Mouse (Mus musculus) spleen, adult 2 months (tissue): Measurements from ENCODE around the gene Grin1. TPM values are rescaled to one million over a fixed set of nuclear protein-coding genes. Genes with fewer than 3 reads are reported as not detected.

Experiments
- DNase-seq, 2 experiments: peaks; one replicate each; pipeline versions ENCODE4 v3.0.0 to v3.0.0-alpha.2; 2012 to 2021; ENCODE audit warnings: low spot score in 2 of 2, low read depth in 1 of 2
- H3K27ac ChIP-seq: fragments of 200-500 bp; 2 replicates; pipeline ENCODE4 v1.5.1; 2012; ENCODE audit warnings: low read length, inconsistent platforms; ENCODE audit not compliant: insufficient read depth
- H3K27me3 ChIP-seq: fragments of 200-500 bp; 2 replicates; pipeline ENCODE4 v1.6.1; 2012; ENCODE audit warnings: mild to moderate bottlenecking, moderate library complexity, low read length, inconsistent platforms; ENCODE audit not compliant: control insufficient read depth, insufficient read depth
- H3K36me3 ChIP-seq: fragments of 200-500 bp; 2 replicates; pipeline ENCODE4 v1.6.1; 2012; ENCODE audit warnings: mild to moderate bottlenecking, low read length, inconsistent platforms; ENCODE audit not compliant: control insufficient read depth, insufficient read depth
- H3K4me1 ChIP-seq: fragments of 200-500 bp; 2 replicates; pipeline ENCODE4 v1.6.1; 2011; ENCODE audit warnings: inconsistent platforms; ENCODE audit not compliant: control insufficient read depth, insufficient read depth, insufficient read length
- H3K4me3 ChIP-seq: fragments of 200-500 bp; 2 replicates; pipeline ENCODE4 v1.5.1; 2011; ENCODE audit warnings: mild to moderate bottlenecking, inconsistent platforms; ENCODE audit not compliant: insufficient read depth, insufficient read length; ENCODE audit errors: extremely low read depth
- CTCF ChIP-seq: fragments of 200-500 bp; IDR thresholded peaks from 2 replicates; pipeline ENCODE4 v1.5.1; 2011; ENCODE audit warnings: mild to moderate bottlenecking, inconsistent platforms; ENCODE audit not compliant: insufficient read depth, insufficient read length, insufficient replicate concordance; ENCODE audit errors: extremely low read depth
- POLR2A ChIP-seq: fragments of 200-500 bp; IDR thresholded peaks from 2 replicates; pipeline ENCODE4 v1.6.1; 2011; ENCODE audit warnings: low read depth, low read length, inconsistent platforms
- WGBS: fragments of 180-500 bp; shearing (Covaris S2); methylation state at CpG from one replicate; pipeline ENCODE4 v1.1.7; 2018; 5-methylcytosine and 5-hydroxymethylcytosine counted together
- polyA plus RNA-seq: library from polyadenylated mRNA; depleted of rRNA; stranded (reverse); fragments of >200 nt; gene quantifications from 2 replicates; pipeline ENCODE4 v1.2.3, GENCODE M21; 2012; rRNA removed

Gene Grin1
- 0.04 and 0.26 TPM in 2 replicates for polyA plus RNA-seq

DNA sequence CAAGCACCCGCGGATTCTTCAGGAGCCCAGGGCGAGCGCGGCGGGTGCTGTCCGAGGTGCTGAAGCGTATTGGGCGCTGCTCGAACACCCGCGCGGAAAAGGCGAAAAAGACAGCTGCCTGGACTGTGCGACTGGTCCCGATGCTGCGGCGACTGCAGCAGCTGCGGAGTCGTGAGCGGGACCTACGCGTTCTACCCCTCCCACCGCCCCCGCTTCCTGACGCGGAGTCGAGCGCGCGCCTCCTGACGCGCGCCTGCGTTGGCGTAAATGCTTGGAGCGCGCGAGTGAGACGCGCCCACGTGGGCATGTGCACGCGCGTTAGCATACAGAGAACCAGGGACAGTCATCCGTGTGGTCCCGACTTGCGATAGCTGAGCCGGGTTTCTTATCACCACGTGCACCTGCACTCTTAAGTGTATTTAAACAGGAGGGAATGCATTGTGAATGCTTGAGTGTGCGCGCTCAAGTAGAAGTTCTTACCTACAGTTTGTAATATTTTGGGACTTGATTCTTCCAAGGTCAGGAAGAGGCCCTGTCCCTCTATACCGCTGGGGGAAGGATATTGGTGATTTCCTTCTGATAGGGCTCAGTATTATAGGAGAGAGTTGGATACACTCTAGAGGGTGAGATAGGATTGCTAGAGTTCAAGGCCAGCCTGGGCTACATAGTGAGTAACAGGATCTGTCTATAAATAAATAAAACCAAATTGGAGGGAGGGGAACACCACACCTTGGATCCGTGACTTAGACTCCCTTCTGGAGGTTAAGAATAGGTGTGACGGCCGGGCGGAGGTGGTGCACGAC is at the start of gene Grin1:
Gene Grin1 (minus strand): TSS at position 217 of the 803 bp plus-strand sequence.
- Histone ChIP-seq H3K4me3 (no peak within 1 kb of the TSS), H3K4me1 (peaks cover 7% of the 10 kb centered on the region; the same call in 1 of the 2 replicates), H3K27ac (no peak within 1 kb of the TSS), H3K27me3 (peaks cover 2% of the 10 kb centered on the region), H3K36me3 (no peaks in the 10 kb centered on the region)
- TF ChIP-seq CTCF (no peak), POLR2A (no peak)
- WGBS, result 11% methylated on average over 58 of the region's 58 CpGs
- peak in 1 of 2 experiments; percentile 34 for DNase-seq

DNA sequence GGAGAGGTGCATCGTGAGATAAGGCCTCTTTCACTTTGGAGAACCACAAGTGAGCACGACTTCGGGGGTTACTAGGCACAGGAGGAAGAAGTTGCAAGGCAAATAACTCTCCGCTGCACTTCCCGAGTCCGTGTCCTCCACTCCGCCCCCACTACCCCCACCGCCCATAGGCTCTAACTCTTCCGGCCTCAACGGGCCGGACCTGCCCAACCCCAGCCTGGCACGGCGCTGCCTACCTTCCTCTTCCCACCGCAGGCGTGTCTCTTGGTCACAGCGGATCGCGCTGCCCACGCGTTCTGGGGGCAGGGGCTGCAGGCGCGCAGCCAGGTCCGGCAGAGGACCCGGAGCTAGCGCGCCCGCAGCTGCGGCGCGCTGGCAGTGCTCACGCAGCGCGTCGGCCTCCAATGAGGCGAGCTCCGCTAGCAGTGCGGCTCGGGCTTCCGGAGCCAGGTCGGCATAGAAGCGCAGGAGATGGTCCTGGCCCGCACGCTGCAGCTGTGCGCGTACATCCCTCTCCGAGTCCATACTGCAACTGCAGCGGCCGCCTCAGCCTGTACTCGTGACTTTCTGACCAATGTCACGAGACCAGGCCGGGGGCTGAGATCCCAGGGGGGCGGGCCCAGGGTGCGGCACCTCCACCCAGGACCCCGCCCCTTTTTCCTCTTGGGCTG is 46.2 kb upstream of the Grin1 start, which contains the start of gene Uap1l1:
Gene Uap1l1 (minus strand): TSS at position 592 of the 671 bp plus-strand sequence.
- DNase-seq, result peak; percentile 37 to 71
- Histone ChIP-seq H3K4me3 (peak within 1 kb of the TSS; percentile 83), H3K27me3 (no peaks in the 10 kb centered on the region), H3K27ac (peak within 1 kb of the TSS; percentile 87), H3K36me3 (peaks cover 10% of the 10 kb centered on the region), H3K4me1 (peaks cover 5% of the 10 kb centered on the region)
- under 1% methylated on average over 53 of the region's 54 CpGs for WGBS
- no peak for TF ChIP-seq CTCF
- TF ChIP-seq POLR2A, result peak; percentile 47; the same call in 1 of the 2 replicates

DNA sequence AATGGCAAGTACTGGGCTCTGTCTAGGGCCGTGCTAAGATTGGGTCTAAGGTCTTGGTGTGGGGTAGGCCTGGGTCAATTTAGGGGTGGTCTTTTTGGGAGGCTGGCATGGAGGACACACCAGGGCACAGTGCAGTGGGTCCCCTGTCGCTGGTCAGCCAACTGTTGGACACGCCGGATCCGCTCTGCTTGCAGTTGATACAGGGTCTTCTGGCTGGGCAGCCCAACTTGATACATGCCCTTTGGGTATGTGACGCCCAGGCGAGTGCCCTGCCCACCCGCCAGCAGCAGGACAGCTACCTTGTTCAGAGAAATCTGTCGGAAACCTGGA is 45.7 kb upstream of the Grin1 start:
- H3K27ac ChIP-seq, result peak overlapping the region; percentile 87; the same call in 1 of the 2 replicates
- peaks cover 5% of the 10 kb centered on the region for H3K4me1 ChIP-seq
- DNase-seq, result no peak
- no peaks in the 10 kb centered on the region for H3K27me3 ChIP-seq
- TF ChIP-seq CTCF (no peak), POLR2A (no peak)
- peaks cover 10% of the 10 kb centered on the region for H3K36me3 ChIP-seq
- 43% methylated on average over 9 of the region's 9 CpGs for WGBS
- peak overlapping the region; percentile 83 for H3K4me3 ChIP-seq

DNA sequence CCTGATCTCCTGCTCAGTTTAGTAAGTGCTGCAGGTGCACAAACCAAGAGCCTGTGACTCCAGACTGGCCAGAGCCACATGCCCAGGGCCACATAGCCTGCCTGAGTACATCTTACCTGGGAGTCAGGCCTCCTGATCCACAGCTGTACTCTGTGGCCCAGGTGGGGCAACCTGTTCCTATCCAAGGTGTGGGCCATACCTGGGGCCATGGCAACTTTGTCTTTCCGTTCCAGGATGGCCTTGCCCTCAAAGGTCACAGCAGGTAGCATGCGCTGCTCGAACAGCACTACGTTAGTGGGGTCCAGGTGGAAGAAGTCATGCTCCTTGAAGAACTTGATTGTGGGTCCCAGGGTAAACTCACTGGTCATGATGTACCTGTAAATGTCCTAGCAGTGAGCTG is 45.3 kb upstream of the Grin1 start:
- Histone ChIP-seq H3K27me3 (no peaks in the 10 kb centered on the region), H3K27ac (no peak overlapping the region), H3K4me3 (0 out of 2 replicates have a peak overlapping the region, but pooled peaks have one; percentile 83), H3K4me1 (peaks cover 5% of the 10 kb centered on the region), H3K36me3 (peaks cover 10% of the 10 kb centered on the region)
- whole genome bisulfite sequencing, result 97% methylated on average over 4 of the region's 4 CpGs
- DNase-seq, result no peak
- TF ChIP-seq CTCF (no peak), POLR2A (no peak)

DNA sequence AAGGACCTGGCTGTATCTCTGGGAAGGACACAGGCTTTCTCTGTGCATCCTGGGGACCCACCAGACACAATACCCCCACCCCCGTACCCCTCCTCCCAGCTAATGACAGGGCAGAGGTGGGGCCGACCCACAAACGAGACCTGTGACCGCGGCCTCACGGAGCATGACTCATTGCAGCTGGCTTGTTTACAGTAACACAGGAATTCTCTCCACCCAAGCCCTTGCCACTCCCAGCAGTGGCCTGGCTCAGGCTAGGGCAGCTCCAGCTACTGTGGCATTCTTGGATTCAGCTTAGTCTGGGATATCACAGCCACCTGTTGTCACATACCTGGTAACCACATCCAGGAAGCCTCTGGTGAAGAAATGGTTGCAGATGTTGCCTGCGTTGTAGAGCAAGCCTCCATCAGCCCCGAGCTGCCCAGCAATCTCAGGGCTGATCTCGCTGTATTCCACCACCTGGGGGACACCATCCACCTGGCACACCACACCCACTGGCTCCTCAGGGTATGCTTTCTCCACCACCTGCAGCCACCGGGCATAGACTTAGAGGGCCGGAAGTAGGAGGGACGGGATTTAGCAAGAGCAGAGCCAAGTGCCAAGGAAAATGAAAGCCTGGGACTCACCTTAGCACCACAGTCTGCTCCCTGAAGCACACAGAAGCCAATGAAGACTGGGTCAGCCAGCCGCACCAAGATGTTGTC is 44.6 kb upstream of the Grin1 start:
- no peak overlapping the region for H3K4me3 ChIP-seq
- peaks cover 5% of the 10 kb centered on the region for H3K4me1 ChIP-seq
- WGBS, result 84% methylated on average over 13 of the region's 13 CpGs

DNA sequence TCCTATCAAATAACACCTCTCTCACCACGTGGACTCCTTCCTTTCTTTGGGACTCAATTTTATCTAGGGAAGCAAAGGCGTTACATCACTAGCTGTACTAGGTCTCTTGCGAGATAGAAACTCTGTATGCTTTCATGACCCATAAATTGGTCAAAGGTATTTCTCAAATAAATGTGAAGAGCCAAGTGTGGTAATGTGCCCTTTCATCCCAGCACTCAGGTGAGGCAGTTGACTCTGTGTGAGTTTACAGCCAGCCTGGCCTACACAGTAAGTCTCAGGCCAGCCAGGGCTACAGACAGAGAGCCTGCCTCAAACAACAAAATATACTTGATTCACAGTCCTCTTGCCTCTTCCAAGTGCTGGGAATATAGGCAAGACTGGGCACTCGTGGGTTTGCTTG is 40.9 kb upstream of the Grin1 start:
- WGBS, result 81% methylated on average over 4 of the region's 4 CpGs
- peaks cover 10% of the 10 kb centered on the region for H3K36me3 ChIP-seq
- no peak overlapping the region for H3K27ac ChIP-seq
- DNase-seq, result no peak
- no peaks in the 10 kb centered on the region for H3K27me3 ChIP-seq
- TF ChIP-seq POLR2A (no peak), CTCF (no peak)
- H3K4me3 ChIP-seq, result no peak overlapping the region
- H3K4me1 ChIP-seq, result peaks cover 19% of the 10 kb centered on the region; the same call in 1 of the 2 replicates

More for the DNA sequence above, 44.6 kb upstream of the Grin1 start:
- peaks cover 10% of the 10 kb centered on the region for H3K36me3 ChIP-seq
- H3K27ac ChIP-seq, result no peak overlapping the region
- H3K27me3 ChIP-seq, result no peaks in the 10 kb centered on the region
- no peak for DNase-seq
- TF ChIP-seq CTCF (no peak), POLR2A (no peak)
